Mouse (Mus musculus): ENCODE measurements around the gene Pon3. TPM values are rescaled to one million over a fixed set of nuclear protein-coding genes. Genes with fewer than 3 reads are reported as not detected.

Pon3 gene
- polyA plus RNA-seq, 1 experiment from 2014 or later = 35.5 TPM

DNA sequence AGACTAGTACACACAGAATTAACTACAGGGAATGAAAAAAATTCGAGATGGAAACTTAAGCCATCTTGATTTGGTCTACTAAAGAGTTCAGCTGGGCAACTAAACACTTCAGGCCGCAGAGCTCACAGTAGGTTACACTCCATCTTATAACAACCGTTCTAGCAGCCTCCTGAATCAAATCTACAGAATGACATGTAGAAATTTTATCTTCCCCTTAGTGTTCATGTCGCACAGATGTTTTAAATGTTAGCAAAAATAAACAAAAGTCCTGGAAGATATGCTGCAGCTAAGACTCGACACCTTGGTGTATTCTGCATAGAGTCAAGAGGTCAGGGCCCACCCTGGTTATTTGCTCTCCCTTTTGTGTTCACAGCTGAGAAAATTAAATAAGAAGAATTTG lies 31.8 kb upstream of the Pon3 start:
- Histone ChIP-seq H3K36me3 (peaks cover 19% of the 10 kb centered on the region; the same call in 1 of the 2 replicates), H3K27me3 (replicated peaks) (no peaks in the 10 kb centered on the region), H3K9ac (no peak overlapping the region), H3K9me3 (replicated peaks) (no peaks in the 10 kb centered on the region), H3K4me3 (no peak overlapping the region), H3K27ac (ENCODE audit: poor library complexity, severe bottlenecking) (no peak overlapping the region), H3K4me1 (replicated peaks) (peaks cover 5% of the 10 kb centered on the region), H3K4me2 (no peak overlapping the region)
- 56% methylated on average over 5 of the region's 5 CpGs for WGBS
- no peak for ATAC-seq (ENCODE audit: insufficient number of reproducible peaks, low FRiP score)

DNA sequence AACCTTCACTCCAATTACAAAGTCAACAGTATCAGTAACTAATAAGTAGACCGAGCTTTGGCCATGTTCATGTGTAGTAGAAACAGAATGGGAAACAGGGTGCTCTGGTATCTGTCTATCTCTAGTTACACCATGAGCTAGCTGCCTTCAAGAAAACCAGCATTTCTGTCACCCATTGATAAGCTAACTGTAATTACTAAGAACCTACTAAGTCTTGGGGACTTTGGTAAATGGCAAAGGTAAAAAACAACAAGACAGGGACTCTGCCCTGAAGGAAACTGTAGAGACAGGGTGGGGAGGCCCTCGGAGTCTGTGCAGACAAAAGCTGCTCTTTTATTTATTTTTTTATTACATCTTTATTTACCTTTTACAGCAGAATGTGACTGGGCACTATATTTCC lies 31.3 kb upstream of the Pon3 start:
- Histone ChIP-seq H3K9ac (no peak overlapping the region), H3K27me3 (replicated peaks) (no peaks in the 10 kb centered on the region), H3K27ac (ENCODE audit: poor library complexity, severe bottlenecking) (no peak overlapping the region), H3K4me3 (no peak overlapping the region), H3K4me2 (no peak overlapping the region), H3K36me3 (peaks cover 18% of the 10 kb centered on the region; the same call in 1 of the 2 replicates), H3K9me3 (replicated peaks) (no peaks in the 10 kb centered on the region), H3K4me1 (replicated peaks) (peaks cover 5% of the 10 kb centered on the region)
- 74% methylated on average over 2 of the region's 2 CpGs for WGBS
- ATAC-seq (ENCODE audit: insufficient number of reproducible peaks, low FRiP score) = no peak; the same call in 1 of the 2 replicates

DNA sequence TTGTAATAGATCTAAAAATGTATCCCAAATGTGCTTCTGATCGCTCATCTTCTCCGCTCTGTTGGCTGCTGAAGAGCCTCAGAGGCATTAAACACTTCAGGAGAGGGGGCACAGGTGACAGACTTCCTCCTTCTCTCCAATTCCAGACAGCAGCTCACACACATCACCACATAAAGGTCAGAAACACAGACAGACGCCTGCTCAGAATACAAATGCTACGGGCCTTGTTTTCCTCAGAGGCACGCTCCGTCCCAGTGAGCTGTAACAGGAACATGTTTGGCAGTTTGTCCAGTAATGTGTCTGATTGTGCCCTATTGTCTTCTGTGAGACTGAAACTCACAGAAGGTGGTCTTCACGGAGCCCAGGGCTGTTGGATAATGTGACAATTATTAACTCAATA lies 26.3 kb upstream of the Pon3 start:
- H3K4me2 ChIP-seq = no peak overlapping the region
- no peaks in the 10 kb centered on the region for H3K27me3 ChIP-seq (replicated peaks)
- H3K9ac ChIP-seq = no peak overlapping the region
- H3K36me3 ChIP-seq = 0 out of 2 replicates have a peak, but pooled peaks cover 2% of the 10 kb centered on the region
- WGBS = 73% methylated on average over 7 of the region's 7 CpGs
- no peak for ATAC-seq (ENCODE audit: insufficient number of reproducible peaks, low FRiP score)
- H3K4me1 ChIP-seq (replicated peaks) = no peaks in the 10 kb centered on the region; the same call in 1 of the 2 replicates
- no peaks in the 10 kb centered on the region for H3K9me3 ChIP-seq (replicated peaks)
- no peak overlapping the region for H3K27ac ChIP-seq (ENCODE audit: poor library complexity, severe bottlenecking)
- H3K4me3 ChIP-seq = no peak overlapping the region

DNA sequence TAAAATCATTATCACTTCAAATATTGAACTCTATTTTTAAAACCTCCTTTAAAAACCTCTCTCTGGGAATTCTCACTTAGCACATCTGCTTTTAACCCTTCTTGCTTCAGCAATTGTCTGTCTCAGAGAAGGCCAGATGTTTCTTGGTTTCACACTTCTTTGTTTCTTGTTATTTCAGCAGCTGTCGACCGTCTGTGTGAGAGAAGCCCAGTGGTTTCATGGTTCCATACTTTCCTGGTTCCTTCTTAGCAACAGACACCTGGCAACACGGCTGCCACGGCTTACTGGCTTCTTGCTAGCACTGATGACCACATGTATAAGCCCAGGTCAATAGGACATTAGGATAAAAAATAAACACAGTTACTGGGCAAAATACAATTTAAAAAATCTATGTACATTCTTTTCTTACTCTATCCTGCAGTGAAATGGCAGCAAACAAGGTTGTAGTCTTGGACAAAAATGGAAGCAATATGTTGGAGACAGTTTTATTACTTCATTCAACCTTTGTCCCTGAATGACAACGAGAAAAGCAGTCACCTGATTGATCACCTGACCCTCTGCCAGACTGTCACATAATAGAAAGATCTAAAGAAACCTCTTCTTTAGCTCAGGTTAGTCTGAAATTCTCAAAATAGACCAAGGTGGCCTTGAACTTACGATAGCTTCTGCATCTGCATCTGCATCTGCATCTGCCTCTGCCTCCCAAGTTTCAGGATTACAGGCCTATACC lies 24.7 kb upstream of the Pon3 start:
- Histone ChIP-seq H3K36me3 (peaks cover 13% of the 10 kb centered on the region), H3K27ac (ENCODE audit: poor library complexity, severe bottlenecking) (no peak overlapping the region), H3K4me3 (no peak overlapping the region), H3K9ac (no peak overlapping the region), H3K9me3 (replicated peaks) (no peaks in the 10 kb centered on the region), H3K4me2 (no peak overlapping the region), H3K4me1 (replicated peaks) (no peaks in the 10 kb centered on the region; the same call in 1 of the 2 replicates), H3K27me3 (replicated peaks) (no peaks in the 10 kb centered on the region)
- ATAC-seq (ENCODE audit: insufficient number of reproducible peaks, low FRiP score) = no peak
- 70% methylated on average over 6 of the region's 6 CpGs for WGBS

DNA sequence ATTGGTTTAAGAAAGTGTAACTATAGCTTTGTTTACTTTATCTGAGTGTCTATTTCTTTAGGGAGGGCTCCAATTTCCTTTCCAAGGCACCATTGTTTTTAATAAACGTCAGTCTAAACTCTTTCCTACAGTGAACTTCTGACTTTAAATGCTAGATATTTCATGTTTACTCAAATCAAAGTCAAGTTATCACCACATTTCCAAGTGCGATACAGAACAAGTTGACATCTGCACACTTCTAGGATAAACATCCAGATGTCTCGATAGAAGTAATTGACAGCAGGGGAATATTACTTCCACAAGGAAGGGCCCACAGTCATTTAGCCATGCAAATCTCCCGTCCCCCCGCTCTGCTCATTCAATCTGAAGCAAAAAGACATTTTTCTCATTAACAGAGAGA lies 21.9 kb upstream of the Pon3 start:
- Histone ChIP-seq H3K27ac (ENCODE audit: poor library complexity, severe bottlenecking) (no peak overlapping the region), H3K9ac (no peak overlapping the region), H3K4me1 (replicated peaks) (no peaks in the 10 kb centered on the region; the same call in 1 of the 2 replicates), H3K36me3 (peaks cover 21% of the 10 kb centered on the region), H3K4me3 (no peak overlapping the region), H3K27me3 (replicated peaks) (no peaks in the 10 kb centered on the region), H3K9me3 (replicated peaks) (no peaks in the 10 kb centered on the region), H3K4me2 (no peak overlapping the region)
- WGBS = 56% methylated on average over 5 of the region's 5 CpGs
- ATAC-seq (ENCODE audit: insufficient number of reproducible peaks, low FRiP score) = no peak

DNA sequence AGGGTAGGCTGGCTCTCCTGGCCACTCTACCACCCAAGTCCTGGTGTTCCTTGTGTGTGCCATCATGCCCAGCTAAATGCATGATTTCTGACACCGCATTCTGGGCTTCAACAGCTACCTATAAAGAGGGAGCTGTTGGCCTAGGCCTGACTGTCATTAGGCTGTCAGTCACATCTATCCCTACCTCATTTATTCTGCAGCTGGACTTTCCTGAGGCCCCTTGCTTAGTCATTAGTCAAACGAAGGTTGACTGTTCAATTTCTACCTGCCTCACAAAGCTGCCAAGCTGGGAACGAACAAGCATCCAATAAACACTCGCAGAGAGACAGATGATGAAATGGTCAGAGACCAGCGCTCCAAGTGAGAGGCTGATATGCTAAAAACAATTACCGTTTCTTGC lies 13.6 kb upstream of the Pon3 start:
- ATAC-seq (ENCODE audit: insufficient number of reproducible peaks, low FRiP score) = no peak
- Histone ChIP-seq H3K27ac (ENCODE audit: poor library complexity, severe bottlenecking) (no peak overlapping the region), H3K4me2 (no peak overlapping the region), H3K27me3 (replicated peaks) (no peaks in the 10 kb centered on the region), H3K9me3 (replicated peaks) (no peaks in the 10 kb centered on the region), H3K4me1 (replicated peaks) (no peaks in the 10 kb centered on the region), H3K4me3 (no peak overlapping the region), H3K36me3 (peaks cover 37% of the 10 kb centered on the region), H3K9ac (no peak overlapping the region)
- WGBS = 89% methylated on average over 6 of the region's 6 CpGs

DNA sequence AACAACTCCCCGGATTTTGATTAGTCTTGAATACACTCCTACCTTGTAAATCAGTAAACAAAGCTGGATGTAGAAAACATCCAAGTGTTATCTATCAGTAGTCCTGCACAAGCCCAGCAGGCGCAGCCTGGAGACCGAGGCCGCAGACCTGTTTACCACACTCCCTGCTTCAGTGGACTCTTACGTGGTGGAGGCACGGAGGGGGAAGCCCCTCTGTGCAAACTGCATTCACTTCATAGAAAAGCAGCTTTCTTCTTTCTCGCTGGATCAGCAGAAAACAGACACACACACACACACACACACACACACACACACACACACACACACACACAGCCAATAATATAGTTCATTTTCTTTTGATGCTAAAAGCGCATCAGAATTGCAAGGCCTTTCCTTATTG lies 8.7 kb upstream of the Pon3 start:
- Histone ChIP-seq H3K27me3 (replicated peaks) (no peaks in the 10 kb centered on the region), H3K9me3 (replicated peaks) (no peaks in the 10 kb centered on the region), H3K4me1 (replicated peaks) (no peaks in the 10 kb centered on the region), H3K27ac (ENCODE audit: poor library complexity, severe bottlenecking) (no peak overlapping the region), H3K4me3 (no peak overlapping the region), H3K4me2 (no peak overlapping the region), H3K36me3 (peaks cover 20% of the 10 kb centered on the region), H3K9ac (no peak overlapping the region)
- WGBS = 76% methylated on average over 8 of the region's 8 CpGs
- no peak for ATAC-seq (ENCODE audit: insufficient number of reproducible peaks, low FRiP score)

DNA sequence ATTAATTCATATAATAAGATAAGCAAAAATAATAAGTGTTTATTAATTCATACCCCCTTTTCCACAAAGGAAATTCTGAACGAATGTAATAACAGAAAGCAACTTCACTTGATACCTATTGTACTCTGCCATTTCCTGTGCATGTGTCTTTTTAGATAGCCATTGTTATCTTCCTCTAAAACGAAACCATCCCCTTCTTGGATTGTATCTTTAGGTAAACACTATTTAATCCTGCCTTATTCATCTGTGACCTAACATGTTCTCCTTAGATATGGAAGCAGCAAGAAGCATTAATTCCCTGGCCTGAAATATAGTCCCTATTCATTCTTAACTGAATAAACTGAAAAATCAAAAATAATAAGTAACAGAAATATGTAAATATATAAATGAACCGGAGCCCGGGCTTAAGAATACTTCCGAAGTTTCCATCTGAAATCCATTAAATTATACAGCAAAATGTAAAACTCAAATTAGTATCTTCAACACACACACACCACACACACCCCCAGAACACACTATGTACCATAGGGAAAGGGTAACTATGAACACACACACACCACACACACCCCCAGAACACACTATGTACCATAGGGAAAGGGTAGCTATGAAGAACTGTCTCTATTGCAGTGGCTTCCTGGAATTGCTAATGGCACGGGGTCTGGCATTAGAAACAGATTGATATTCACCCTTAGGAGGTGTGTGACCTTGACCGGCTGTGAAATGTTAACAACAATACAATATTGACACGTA lies 7.3 kb upstream of the Pon3 start:
- 75% methylated on average over 8 of the region's 8 CpGs for WGBS
- Histone ChIP-seq H3K36me3 (peaks cover 14% of the 10 kb centered on the region), H3K27ac (ENCODE audit: poor library complexity, severe bottlenecking) (no peak overlapping the region), H3K9me3 (replicated peaks) (no peaks in the 10 kb centered on the region), H3K4me2 (no peak overlapping the region), H3K9ac (no peak overlapping the region), H3K4me1 (replicated peaks) (no peaks in the 10 kb centered on the region), H3K27me3 (replicated peaks) (no peaks in the 10 kb centered on the region), H3K4me3 (no peak overlapping the region)
- no peak for ATAC-seq (ENCODE audit: insufficient number of reproducible peaks, low FRiP score)

DNA sequence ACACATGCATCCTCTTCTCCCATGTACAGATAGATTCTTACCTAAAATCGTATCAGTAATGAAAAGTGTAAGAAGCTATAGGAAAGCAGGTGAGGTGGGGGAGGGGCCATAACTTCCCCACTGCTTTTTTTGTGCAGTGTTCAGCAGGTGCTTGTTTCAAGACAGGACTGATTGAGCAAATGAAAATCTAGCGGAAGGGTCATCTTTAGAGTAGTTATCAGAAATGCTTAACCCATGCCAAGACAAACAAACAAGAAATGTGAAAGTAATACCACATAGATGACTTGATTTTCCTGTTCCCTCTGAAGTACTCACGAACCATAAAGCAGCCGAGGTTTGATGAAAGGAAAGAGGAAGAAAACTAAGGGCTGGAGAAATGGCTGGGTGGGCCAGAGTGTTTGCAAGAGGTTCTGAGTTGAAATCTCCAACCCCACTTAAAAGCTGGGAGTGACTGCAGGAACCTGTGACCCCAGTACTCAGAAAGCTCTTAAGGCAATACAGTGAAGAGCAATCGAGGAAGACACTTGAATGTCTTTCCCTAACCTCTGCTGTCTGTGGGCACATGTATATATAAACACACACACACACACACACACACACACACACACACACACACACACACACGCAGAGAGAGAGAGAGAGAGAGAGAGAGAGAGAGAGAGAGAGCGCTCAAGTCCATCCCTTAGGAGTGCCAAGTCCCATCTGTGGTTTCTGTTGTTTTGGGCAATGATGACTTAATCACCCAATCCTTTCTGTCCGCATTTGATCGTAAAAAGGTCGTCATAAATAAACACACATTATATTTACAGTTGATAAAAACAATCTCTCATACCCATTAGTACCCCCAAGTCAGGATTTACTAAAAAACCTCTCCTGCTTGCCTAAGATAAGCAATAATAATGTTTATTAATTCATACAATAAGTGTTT lies 6.5 kb upstream of the Pon3 start:
- H3K36me3 ChIP-seq = peaks cover 10% of the 10 kb centered on the region
- H3K4me1 ChIP-seq (replicated peaks) = no peaks in the 10 kb centered on the region
- no peak overlapping the region for H3K4me2 ChIP-seq
- ATAC-seq (ENCODE audit: insufficient number of reproducible peaks, low FRiP score) = no peak
- H3K4me3 ChIP-seq = no peak overlapping the region
- H3K27me3 ChIP-seq (replicated peaks) = no peaks in the 10 kb centered on the region
- 76% methylated on average over 9 of the region's 10 CpGs for WGBS
- H3K27ac ChIP-seq (ENCODE audit: poor library complexity, severe bottlenecking) = no peak overlapping the region
- no peaks in the 10 kb centered on the region for H3K9me3 ChIP-seq (replicated peaks)
- no peak overlapping the region for H3K9ac ChIP-seq

DNA sequence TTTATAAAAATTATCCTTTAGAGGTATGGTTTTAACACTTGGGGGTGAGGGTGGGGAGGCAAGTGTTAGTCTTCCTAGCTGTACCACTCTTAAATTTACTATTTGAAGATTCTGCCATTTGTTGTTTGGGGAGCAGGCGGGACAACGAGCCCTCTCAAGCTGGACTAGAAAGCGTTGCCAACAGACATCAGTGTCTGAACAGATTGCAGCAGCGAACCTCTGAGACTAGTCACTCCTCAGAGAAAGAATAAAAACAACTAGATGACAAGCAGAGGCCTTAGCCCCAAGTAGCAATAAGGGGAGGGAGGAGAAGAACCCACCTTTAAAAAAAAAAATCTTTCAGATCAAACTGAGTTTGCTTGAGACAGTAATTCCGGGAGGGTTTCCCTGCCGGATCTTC lies 795 bp downstream of the Pon3 start:
- Histone ChIP-seq H3K4me1 (replicated peaks) (peaks cover 8% of the 10 kb centered on the region), H3K27me3 (replicated peaks) (no peaks in the 10 kb centered on the region), H3K9me3 (replicated peaks) (no peaks in the 10 kb centered on the region), H3K9ac (peak overlapping the region; percentile 73), H3K36me3 (no peaks in the 10 kb centered on the region; the same call in 1 of the 2 replicates), H3K27ac (ENCODE audit: poor library complexity, severe bottlenecking) (0 out of 2 replicates have a peak overlapping the region, but pooled peaks have one; percentile 71), H3K4me3 (peak overlapping the region; percentile 63), H3K4me2 (peak overlapping the region; percentile 90)
- WGBS = 30% methylated on average over 6 of the region's 6 CpGs
- no peak for ATAC-seq (ENCODE audit: insufficient number of reproducible peaks, low FRiP score)

DNA sequence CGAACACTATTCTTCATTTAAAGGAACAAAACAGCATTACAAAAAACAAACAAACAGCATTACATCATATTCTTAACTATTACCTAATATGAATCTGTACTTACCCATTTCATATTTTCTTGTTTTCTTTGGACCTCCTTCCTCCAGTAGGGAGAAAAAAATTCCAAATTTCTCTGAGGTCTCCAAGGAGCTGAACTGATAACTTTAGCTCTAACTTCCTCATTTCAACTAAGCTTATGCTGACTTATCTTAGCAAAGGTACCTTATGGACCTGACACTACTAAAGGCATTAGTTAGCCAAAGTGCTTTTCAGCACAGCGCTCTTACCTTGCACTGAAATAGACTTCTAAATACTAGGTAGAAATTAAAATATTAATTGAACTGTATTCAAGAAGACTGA lies 1.2 kb downstream of the Pon3 start:
- Histone ChIP-seq H3K9me3 (replicated peaks) (no peaks in the 10 kb centered on the region), H3K9ac (no peak overlapping the region), H3K4me1 (replicated peaks) (peaks cover 8% of the 10 kb centered on the region), H3K27ac (ENCODE audit: poor library complexity, severe bottlenecking) (no peak overlapping the region), H3K36me3 (no peaks in the 10 kb centered on the region; the same call in 1 of the 2 replicates), H3K4me3 (no peak overlapping the region), H3K27me3 (replicated peaks) (no peaks in the 10 kb centered on the region), H3K4me2 (no peak overlapping the region; the same call in 1 of the 2 replicates)
- ATAC-seq (ENCODE audit: insufficient number of reproducible peaks, low FRiP score) = no peak
- WGBS = 94% methylated on average over 2 of the region's 2 CpGs

All from heart, embryonic 12.5 days (tissue).